Mouse (Mus musculus) G1E (cell line): ENCODE data around the gene Arhgap31. TPM values are rescaled to one million over a fixed set of nuclear protein-coding genes. Genes with fewer than 3 reads are reported as not detected.

ENCODE experiments used
- ATAC-seq: 2 replicates; pipeline ENCODE4 v1.8.0; 2016; ENCODE audit warnings: mild to moderate bottlenecking; ENCODE audit not compliant: insufficient number of reproducible peaks, poor library complexity, low FRiP score, severe bottlenecking; ENCODE audit errors: extremely low read depth
- DNase-seq: peaks from one replicate; pipeline ENCODE4 v3.0.0; 2012; ENCODE audit warnings: low spot score
- H3K27me3 ChIP-seq: 2 replicates; pipeline ENCODE4 v1.6.1; 2012; ENCODE audit warnings: mild to moderate bottlenecking, low read length, inconsistent platforms; ENCODE audit not compliant: insufficient read depth
- H3K36me3 ChIP-seq: replicated peaks from 2 replicates; pipeline ENCODE3; 2012; ENCODE audit warnings: mild to moderate bottlenecking, inconsistent platforms
- H3K4me1 ChIP-seq: 2 replicates; pipeline ENCODE4 v1.6.1; 2012; ENCODE audit warnings: low read depth, low read length, inconsistent platforms, mixed read lengths; ENCODE audit not compliant: insufficient read depth
- H3K4me3 ChIP-seq: 2 replicates; pipeline ENCODE4 v1.5.1; 2012; ENCODE audit warnings: low read depth, mild to moderate bottlenecking, inconsistent platforms, low read length, moderate library complexity, mixed read lengths
- H3K9me3 ChIP-seq: replicated peaks from 2 replicates; pipeline ENCODE4 v1.6.1; 2012; ENCODE audit warnings: inconsistent platforms
- CTCF ChIP-seq: IDR thresholded peaks from 2 replicates; pipeline ENCODE4 v1.5.1; 2012; ENCODE audit warnings: low read depth, low read length, inconsistent platforms, mixed read lengths
- GATA1 ChIP-seq: IDR thresholded peaks from 2 replicates; pipeline ENCODE4 v1.6.1; 2012; ENCODE audit warnings: borderline replicate concordance, low read length, inconsistent platforms, mixed read lengths
- GATA2 ChIP-seq: IDR thresholded peaks from 2 replicates; pipeline ENCODE4 v1.6.1; 2012; ENCODE audit warnings: low read depth, low read length, inconsistent platforms, borderline replicate concordance
- POLR2AphosphoS5 ChIP-seq: IDR thresholded peaks from 2 replicates; pipeline ENCODE4 v1.6.1; 2012; ENCODE audit warnings: low read depth, low read length, inconsistent platforms; ENCODE audit not compliant: insufficient replicate concordance
- TAL1 ChIP-seq: conservative IDR thresholded peaks from 2 replicates; pipeline ENCODE4 v1.6.1; 2012; ENCODE audit warnings: low read depth, low read length, inconsistent platforms, mixed read lengths
- polyA plus RNA-seq: library from polyadenylated mRNA; stranded (reverse); fragments of >175 nt; gene quantifications from 2 replicates; pipeline ENCODE4 v1.2.3, GENCODE M21; 2012
- total RNA-seq, 2 experiments: library from RNA; stranded (forward) in 1 of 2; stranded (reverse) in 1 of 2; fragments of 200-1000 nt in 1 of 2; fragments of >200 nt in 1 of 2; fragmentation: Nextera tagmentation in 1 of 2; gene quantifications; 2 replicates each; pipeline ENCODE4 v1.2.3; 2014 to 2017

Gene Arhgap31
- total and polyA plus RNA-seq, 3 experiments, result 0.01 to 0.16 TPM; not detected in 1

DNA sequence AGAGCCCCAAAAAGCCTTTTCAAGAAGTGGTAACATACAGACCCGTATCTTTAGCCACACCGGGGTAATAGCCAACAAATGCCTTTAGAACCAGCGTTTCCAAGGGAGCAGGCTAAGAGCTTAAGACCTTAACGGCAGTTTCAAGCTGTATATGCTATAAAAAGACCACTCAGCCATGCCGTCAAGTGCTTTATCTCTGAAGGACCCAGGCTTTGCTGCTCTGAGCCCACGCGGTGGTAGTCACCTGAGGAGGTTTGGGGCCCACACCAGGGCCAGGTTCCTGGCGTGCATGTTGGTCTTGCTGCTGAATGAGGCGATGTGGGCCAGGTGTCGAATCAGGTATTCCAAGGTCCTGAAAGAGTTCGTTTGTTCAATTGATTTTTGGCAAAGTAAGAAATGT lies 88.8 kb downstream of the Arhgap31 start:
- ATAC-seq, result no peak
- TF ChIP-seq POLR2AphosphoS5 (no peak), GATA1 (no peak), TAL1 (no peak), CTCF (no peak), GATA2 (no peak)
- DNase-seq, result no peak
- Histone ChIP-seq H3K36me3 (no peaks in the 10 kb centered on the region), H3K27me3 (peaks cover 37% of the 10 kb centered on the region), H3K9me3 (no peaks in the 10 kb centered on the region), H3K4me1 (no peaks in the 10 kb centered on the region), H3K4me3 (no peak overlapping the region)

DNA sequence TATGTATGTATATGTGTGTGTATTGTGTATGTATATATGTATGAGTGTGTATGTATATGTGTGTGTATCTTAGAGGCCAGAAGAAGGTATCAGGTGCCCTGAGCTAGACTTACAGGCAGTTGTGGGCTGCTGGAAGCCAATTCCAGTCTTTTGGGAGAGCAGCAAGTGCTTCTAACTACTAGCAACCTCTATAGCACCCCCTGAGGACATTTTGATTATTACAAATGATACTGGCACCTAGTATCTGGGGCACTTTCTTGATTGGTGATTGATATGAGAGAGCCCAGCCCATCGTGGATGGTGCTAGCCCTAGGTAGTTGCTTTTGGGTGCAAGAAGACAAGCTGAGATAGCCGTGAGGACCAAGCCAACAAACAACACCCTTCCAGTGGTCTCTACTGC lies 90.8 kb downstream of the Arhgap31 start:
- H3K4me3 ChIP-seq, result no peak overlapping the region
- H3K4me1 ChIP-seq, result no peaks in the 10 kb centered on the region
- no peak for DNase-seq
- H3K9me3 ChIP-seq, result no peaks in the 10 kb centered on the region
- no peaks in the 10 kb centered on the region for H3K36me3 ChIP-seq
- TF ChIP-seq GATA1 (no peak), GATA2 (no peak), CTCF (no peak), POLR2AphosphoS5 (no peak), TAL1 (no peak)
- peaks cover 25% of the 10 kb centered on the region for H3K27me3 ChIP-seq
- ATAC-seq, result no peak

DNA sequence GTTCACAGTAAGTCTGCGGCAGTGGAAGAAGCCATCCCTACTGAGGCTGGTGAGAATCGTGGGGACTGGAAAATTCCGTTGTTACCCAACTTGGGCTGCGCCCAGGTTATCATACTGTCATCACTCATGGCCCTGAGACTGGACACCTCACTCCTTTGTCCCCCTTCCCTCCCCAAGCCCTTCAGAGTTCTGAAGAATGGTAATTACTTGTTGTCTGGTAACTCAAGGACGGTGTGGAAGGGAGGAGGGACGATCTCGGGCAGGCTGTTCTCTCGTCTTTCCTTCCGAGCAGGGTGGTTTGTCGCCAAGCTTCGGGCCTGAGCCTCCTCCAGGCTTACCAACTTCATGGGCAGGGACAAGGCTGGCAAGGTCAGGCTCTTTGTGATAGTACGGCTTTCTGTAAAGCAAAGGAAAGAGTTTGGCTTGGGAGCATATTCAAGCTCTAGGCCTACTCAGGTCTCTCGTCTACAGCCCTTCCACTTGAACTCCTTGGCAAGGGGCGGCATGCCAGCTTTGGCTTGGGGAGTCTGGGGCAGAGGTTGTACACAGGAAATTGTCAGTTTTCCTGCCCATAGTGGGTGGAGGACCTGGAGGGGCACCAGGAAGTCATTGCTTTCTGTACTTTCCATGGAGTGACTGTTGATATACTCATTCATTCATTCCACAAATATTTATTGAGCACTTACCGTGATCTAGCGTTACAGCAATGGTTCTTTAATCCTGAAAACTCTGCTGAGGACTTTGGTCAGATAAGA lies 92.2 kb downstream of the Arhgap31 start:
- H3K4me1 ChIP-seq, result no peaks in the 10 kb centered on the region
- TF ChIP-seq GATA2 (no peak), TAL1 (no peak), POLR2AphosphoS5 (no peak), GATA1 (no peak), CTCF (no peak)
- ATAC-seq (no peak), DNase-seq (no peak)
- H3K9me3 ChIP-seq, result no peaks in the 10 kb centered on the region
- H3K27me3 ChIP-seq, result peaks cover 26% of the 10 kb centered on the region
- no peaks in the 10 kb centered on the region for H3K36me3 ChIP-seq
- H3K4me3 ChIP-seq, result no peak overlapping the region

DNA sequence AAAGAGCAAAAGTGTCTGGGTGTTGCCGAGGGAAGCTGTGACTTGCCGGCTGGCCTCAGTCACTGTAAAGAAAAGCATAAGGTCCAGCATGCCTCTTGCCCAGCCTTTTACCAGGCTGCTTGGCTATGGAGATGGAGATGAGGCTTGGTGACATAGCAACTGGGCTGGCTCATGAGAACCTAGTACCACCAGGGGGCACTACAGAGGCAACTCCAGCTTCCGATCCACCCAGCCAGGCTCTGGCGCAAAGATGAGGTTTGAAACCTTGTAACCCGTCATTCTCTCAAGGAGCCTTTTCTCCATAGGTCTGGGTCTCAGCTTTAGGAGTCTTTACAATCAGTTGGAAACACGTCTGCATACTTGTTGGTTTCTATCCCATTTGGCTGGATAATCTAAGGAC lies 94.0 kb downstream of the Arhgap31 start:
- no peak for ATAC-seq
- Histone ChIP-seq H3K4me1 (no peaks in the 10 kb centered on the region), H3K36me3 (no peaks in the 10 kb centered on the region), H3K9me3 (peaks cover 9% of the 10 kb centered on the region), H3K27me3 (peaks cover 18% of the 10 kb centered on the region), H3K4me3 (no peak overlapping the region)
- TF ChIP-seq CTCF (no peak), POLR2AphosphoS5 (no peak), TAL1 (no peak), GATA2 (no peak), GATA1 (no peak)
- DNase-seq, result peak; percentile 6

DNA sequence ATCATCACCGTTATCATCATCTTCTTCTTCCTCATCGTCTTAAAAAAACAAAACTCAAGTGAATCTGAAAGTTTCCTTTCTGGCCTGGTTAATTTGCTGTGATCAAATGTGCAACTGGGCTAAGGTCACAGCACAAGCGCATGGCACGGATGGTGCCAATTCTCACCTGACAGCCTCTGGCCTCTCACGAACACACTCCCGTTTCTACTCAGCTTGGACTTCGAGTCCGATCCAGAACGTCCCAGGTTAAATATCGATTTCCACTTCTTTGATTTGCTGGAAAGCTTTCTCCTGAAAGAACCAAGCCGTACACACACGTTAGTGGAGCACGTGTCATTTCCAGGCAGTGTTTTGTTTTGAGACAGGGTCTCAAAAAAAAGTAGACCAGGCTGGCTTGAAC lies 95.1 kb downstream of the Arhgap31 start:
- no peak for DNase-seq
- no peaks in the 10 kb centered on the region for H3K4me1 ChIP-seq
- H3K4me3 ChIP-seq, result no peak overlapping the region
- H3K36me3 ChIP-seq, result no peaks in the 10 kb centered on the region
- ATAC-seq, result no peak
- TF ChIP-seq GATA1 (no peak), CTCF (no peak), TAL1 (no peak), GATA2 (no peak), POLR2AphosphoS5 (no peak)
- peaks cover 9% of the 10 kb centered on the region for H3K9me3 ChIP-seq
- 0 out of 2 replicates have a peak, but pooled peaks cover 10% of the 10 kb centered on the region for H3K27me3 ChIP-seq

DNA sequence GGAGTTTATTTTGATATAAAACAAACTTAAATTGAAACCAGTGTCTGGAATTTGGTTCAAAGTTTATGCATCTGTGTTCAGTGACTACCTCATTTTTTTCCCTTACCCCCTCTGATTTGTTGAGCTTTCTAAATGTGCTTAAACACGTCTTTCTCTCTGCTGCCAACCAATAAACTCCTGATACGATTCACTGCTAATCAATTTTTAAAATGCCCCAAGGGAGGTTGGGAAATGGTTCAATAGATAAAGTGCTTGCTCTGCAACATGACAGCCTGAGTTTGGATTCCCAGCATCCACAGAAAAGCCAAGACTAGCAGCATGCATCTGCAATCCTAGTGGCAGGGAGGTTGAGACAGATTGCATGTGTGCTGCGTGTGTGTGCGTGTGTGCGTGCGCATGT lies 99.4 kb downstream of the Arhgap31 start:
- no peak for ATAC-seq
- DNase-seq, result no peak

More for the DNA sequence above, 99.4 kb downstream of the Arhgap31 start:
- TF ChIP-seq TAL1 (no peak), GATA2 (no peak), POLR2AphosphoS5 (no peak), CTCF (no peak), GATA1 (no peak)
- Histone ChIP-seq H3K27me3 (peaks cover 6% of the 10 kb centered on the region; the same call in 1 of the 2 replicates), H3K9me3 (peaks cover 11% of the 10 kb centered on the region), H3K4me1 (no peaks in the 10 kb centered on the region), H3K36me3 (no peaks in the 10 kb centered on the region), H3K4me3 (no peak overlapping the region)
